Mouse (Mus musculus) cerebellum, postnatal 4 days (tissue): ENCODE measurements at regions not wholly inside any gene's neighbourhood (a gene's known extent, or its start where the extent isn't known, plus 50 kb on each side); places are given as distances from the start of the nearest gene placed in this dataset.
A peak's percentile ranks its signal among the peaks of the same experiment; 100 is the strongest.
"Not testable (repeated sequence)": the region's sequence is repeated elsewhere in the genome, so short reads cannot be mapped to it uniquely, and the experiment has no call there.

Experiments
- DNase-seq, 2 experiments: peaks; one replicate each; pipeline ENCODE4 v3.0.0; 2022; ENCODE audit warnings: low spot score in 2 of 2, mixed read lengths in 1 of 2

DNA sequence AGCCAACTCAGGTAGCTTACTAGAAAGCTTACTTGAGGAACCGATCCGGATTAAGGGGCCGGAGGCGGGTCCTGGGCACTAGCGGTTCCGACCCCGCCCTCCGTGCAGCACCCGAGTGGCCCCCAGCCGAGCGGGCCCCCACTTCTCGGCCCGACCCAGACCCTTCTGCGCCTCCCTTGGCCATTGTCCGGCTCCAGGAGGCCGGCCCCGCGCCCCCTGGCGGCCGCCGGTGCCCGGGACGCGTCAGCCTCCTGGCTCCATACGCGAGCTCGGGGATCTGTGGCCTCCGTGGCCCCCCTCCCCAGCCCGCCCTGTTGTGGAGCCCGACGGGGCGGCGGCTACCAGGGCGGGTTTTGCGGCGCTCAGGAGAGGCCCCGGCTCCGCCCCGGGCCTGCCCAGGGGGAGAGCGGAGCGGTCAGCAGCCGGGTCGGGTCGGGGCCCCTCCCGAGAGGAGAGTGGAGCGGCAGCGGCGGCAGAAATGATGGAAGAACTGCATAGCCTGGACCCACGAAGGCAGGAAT lies 94.3 kb upstream of the Zfp986 start:
- peak; percentile 16 to 17 for DNase-seq

DNA sequence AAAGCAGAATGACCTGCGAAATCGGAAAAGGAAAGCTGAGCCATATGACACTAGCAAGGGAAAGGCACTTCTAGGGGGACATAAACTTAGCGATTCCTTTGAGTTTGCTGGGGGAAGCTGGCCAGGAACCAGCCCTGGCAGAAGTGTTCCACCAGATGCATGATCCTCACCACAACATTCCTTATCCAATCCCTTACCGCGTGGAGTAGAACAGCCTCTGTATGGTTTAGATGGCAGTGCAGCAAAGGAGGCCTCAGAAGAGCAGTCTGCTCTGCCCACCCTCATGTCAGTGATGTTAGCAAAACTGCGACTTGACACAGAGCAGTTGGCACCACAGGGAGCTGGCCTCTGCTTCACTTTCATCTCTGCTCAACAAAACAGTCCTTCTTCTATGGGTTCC lies 93.7 kb upstream of the Zfp986 start:
- not testable (repeated sequence) for DNase-seq

DNA sequence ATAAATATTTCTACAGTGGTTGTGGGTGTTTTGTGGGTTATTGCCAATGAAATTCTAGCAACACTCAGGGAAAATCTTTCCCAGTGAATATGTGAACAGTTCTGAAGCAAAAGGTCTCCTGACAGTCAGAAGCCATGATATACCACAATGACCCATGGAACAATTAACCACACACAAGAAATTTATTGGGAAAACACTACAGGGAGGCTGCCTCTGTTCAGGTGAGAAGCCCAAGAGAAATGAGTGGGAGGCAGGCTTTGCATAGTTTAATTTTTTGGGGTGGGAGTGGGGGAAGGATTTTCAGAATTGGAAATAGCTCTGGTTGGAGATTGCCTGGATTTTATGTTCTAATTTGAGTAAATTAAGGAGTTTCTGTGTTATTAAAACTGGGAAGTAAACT lies 92.1 kb upstream of the Zfp986 start:
- DNase-seq = not testable (repeated sequence)

DNA sequence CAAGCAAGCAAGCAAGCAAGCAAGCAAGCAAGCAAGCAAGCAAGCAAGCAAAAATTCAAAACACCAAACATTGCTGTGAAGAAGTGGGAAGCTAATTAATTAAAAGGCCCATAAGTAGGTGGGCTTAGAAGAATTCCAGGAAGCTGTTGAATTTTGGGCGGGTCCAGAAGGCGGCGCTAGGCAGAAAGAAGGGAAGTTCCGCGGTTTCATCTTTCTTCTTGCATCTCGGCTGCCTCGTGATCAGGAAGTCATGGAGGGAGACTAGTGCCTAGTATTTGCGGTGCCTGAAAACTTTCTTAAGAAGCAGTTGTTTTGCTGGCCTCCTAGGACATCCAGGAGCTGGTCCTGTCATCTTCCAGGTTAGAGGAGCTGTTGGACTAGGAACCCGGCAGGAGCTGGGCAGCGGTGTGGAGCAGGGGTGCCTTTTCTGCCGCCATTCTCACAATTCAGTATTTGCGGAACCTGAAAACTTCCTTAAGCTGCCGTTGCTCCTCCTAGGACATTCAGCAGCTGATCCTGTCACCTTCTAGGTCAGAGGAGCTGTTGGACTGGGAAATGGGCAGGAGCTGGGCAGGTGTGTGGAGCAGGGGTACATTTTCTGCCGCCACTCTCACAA lies 87.2 kb upstream of the Zfp986 start:
- DNase-seq = not testable (repeated sequence)

DNA sequence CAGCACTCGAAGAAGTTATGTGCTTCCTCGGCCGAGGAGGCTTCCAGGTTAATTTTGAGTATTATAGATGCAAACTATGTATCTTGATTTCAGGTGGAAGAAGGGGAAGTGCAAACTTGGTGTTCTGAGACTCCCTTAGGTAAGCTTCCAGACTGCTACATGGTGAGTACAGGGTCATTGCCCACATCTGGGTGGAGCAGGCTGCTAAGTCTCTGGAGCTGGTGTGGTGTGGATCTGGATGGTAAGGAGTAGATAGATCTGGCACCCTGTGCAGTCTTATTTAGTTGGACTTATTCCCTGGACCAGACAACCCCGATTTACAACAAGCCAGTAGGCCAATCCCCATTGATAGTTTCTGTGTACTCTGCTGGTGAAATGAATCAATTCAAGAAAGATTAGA lies 53.9 kb upstream of the Zfp986 start:
- not testable (repeated sequence) for DNase-seq
